Mouse (Mus musculus) cerebellum, adult 9-10 months (tissue): ENCODE results near the gene Slc24a2.

Source experiments
- DNase-seq: peaks from one replicate; pipeline ENCODE4 v3.0.0; 2022

Gene Slc24a2

DNA sequence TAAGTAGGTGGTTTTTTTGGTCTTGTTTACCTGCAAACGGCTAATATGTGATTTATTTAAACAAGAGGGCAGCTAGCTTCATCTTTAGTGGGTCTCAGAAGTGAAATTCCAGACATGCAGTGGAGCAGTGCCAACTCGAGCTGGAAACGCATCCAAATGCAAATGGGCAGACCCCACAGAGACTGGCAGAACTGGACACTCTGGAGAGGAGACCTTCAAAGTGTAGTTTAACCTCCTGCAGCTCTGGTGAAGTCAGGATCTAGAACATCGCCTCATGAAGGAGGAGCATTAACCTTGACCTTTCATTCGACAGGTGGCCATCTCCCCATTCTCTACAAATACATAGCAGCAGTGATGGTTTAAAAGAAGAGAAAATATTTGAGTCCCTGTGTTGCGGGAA is 287.6 kb downstream of the Slc24a2 start:
- DNase-seq, result no peak

DNA sequence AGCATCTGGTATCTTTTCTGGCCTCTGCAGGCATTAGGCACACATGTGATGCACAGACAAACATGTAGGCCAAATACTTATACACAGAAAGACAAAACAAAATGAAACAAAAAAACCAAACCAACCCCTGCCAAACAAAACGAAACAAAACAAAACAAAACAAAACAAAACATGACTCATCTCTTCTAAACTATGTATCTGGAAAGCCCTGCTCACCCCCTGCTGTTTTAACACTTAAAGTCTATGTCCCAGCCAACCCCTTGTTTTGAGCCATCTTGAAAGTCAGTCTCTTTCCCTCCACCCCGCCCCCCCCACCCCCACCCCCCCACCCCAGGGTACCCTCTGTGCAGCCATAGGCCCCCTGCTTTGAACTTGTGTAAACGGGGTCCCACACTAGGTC is 293.6 kb downstream of the Slc24a2 start:
- no peak for DNase-seq

DNA sequence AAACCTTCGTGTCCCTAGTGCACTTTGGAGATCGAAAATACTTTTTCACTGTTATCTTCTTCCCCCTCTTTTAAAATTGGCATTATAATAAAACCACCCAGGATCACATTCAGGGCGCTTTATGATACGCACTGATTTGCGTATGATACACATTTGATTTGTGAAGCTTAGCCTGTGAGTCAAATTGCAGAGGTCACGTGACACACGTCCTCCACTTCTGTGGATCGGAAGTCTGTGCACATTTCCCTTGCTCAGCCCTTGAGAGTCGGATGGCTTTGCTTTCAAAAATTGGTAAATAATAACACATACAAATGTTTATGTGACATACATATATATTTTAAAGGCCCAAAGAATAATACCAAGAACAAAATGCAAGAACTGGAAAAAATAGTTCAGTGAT is 294.1 kb downstream of the Slc24a2 start:
- no peak for DNase-seq
